Mouse (Mus musculus) erythroblast, embryonic 14.5 days (primary cell): ENCODE results near the gene Dnase1l3.

ENCODE experiments used
- GATA1 ChIP-seq: IDR thresholded peaks from 2 replicates; pipeline ENCODE4 v1.6.1; 2012; ENCODE audit warnings: low read length, inconsistent platforms, mixed read lengths
- TAL1 ChIP-seq: IDR thresholded peaks from 3 replicates; pipeline ENCODE4 v1.6.1; 2012; ENCODE audit warnings: low read length, inconsistent platforms, mixed read lengths

GRCm38 (mm10) chr14:8034561-8034960, 40.2 kb upstream of the Dnase1l3 start:
- no peak for TF ChIP-seq TAL1
- TF ChIP-seq GATA1: no peak
